Mouse (Mus musculus) frontal cortex, postnatal 36 days (tissue): ENCODE results near the gene Chd4.
A peak's percentile ranks its signal among the peaks of the same experiment; 100 is the strongest.
"Not testable (repeated sequence)": the region's sequence is repeated elsewhere in the genome, so short reads cannot be mapped to it uniquely, and the experiment has no call there.

Source experiments
- DNase-seq, 2 experiments: peaks; one replicate each; pipeline ENCODE4 v3.0.0; 2022; ENCODE audit warnings: low spot score in 2 of 2

The Chd4 gene

GRCm38 (mm10) chr6:125095391-125096278 is at the start of gene Chd4:
Gene Chd4, plus strand, starts transcription at chr6:125095981.
- peak; percentile 87 to 92 for DNase-seq

- peak; percentile 71 to 75 for DNase-seq
Observed at GRCm38 (mm10) chr6:125046691-125047090, 49.1 kb upstream of the Chd4 start.

DNA sequence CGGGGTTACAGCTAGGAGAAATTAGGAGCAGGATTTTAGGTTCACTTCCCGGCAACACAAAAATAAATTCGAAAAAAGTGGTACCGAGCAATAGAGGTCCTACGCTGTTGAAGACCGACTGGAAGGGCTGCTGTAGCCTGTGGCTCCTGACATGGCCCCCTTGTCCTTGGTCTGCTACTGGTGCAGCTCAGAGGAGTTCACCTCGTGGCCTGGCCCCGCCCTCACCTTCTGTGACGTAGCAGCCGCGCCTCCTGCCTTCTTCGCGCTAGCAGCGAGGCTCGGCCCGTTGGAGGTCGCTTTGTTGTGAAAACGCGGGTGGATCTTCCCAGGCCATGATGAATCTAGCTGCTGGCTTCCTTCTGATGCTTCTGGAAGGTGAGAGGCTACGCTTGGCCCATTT is 46.1 kb upstream of the Chd4 start, which contains the start of gene Acrbp:
Acrbp (plus strand) TSS at position 12 of the 400 bp plus-strand sequence.
- no peak for DNase-seq

DNA sequence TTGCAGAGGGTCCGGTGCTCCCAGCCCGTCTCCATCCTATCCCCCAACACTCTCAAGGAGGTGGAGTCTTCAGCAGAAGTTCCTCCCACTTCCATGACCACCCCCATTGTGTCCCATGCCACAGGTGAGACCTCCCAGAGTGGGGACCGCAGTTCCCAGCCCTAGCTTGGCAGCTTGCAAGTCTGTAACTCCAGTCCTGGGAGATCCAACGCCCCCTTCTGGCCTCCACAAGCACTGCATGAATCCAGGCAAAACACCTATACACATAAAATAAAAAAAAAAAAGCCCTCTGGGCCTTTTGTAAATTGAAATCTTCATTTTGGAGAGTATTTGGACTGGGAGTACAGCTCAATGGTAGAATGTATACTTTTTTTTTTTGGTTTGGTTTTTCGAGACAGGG is 44.5 kb upstream of the Chd4 start:
- DNase-seq, result no peak

GRCm38 (mm10) chr6:125061493-125061892 is 34.3 kb upstream of the Chd4 start:
- no peak for DNase-seq

- no peak for DNase-seq
Observed at GRCm38 (mm10) chr6:125062511-125062910, 33.3 kb upstream of the Chd4 start.

- DNase-seq, result no peak
Observed at GRCm38 (mm10) chr6:125063906-125064305, 31.9 kb upstream of the Chd4 start.

DNA sequence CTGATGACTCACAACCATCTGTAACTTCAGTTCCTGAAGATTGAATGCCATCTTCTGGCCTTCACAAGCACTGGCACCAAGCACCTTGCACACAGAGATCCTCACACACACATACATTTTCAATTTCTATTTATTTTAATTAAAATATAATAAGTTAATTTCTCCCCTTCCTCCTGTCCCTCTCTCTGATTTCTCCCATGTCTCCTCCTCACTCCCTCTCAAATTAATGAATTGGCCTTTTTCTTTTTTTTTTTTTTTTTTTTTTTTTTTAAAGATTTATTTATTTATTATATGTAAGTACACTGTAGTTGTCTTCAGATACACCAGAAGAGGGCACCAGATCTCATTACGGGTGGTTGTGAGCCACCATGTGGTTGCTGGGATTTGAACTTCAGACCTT is 30.6 kb upstream of the Chd4 start:
- DNase-seq, result not testable (repeated sequence)

GRCm38 (mm10) chr6:125067571-125067995 is 28.2 kb upstream of the Chd4 start, which contains the start of gene Lpar5:
Gene Lpar5, plus strand, starts transcription at chr6:125067920.
- no peak for DNase-seq

- no peak for DNase-seq
Observed at GRCm38 (mm10) chr6:125071170-125071895, 24.4 kb upstream of the Chd4 start.

DNA sequence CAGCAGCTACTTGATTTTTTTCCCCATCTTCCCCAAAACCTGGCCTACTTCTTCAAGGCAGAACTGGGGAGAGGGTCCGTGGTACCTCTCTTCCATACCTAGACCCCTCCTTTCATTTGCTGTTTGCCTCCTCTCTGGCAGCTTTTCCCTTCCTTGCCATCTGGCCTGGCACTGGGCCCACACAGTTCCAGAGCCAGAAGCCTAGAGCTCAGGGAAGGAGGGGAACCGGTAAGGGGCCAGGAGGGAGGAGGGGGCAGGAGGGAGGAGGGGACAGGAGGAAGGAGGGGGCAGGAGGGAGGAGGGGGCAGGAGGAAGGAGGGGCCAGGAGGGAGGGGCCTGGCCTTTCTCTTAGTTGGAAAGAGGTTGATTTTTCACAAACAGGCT is 23.9 kb upstream of the Chd4 start:
- peak in 1 of 2 experiments; percentile 62 for DNase-seq

DNA sequence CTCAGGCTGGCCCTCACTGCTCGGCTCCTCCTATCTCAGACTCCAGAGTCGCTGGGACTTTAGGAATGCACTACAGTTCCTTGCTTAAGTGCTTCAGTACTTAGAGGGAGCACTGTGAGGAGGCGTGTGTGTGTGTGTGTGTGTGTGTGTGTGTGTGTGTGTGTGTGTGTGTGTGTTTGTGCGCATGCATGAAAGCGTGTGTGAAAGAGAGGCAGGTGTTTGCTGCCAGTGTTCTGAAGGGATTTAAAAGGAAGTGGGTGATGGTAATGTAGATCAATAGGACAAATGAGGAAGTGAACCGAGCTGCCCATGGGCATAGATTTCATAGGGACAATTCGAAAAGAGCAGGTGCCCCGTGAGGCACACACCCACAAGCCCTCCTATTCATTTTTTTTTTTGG is 22.0 kb upstream of the Chd4 start:
- no peak for DNase-seq

- DNase-seq, result no peak
Observed at GRCm38 (mm10) chr6:125081394-125081793, 14.4 kb upstream of the Chd4 start.

DNA sequence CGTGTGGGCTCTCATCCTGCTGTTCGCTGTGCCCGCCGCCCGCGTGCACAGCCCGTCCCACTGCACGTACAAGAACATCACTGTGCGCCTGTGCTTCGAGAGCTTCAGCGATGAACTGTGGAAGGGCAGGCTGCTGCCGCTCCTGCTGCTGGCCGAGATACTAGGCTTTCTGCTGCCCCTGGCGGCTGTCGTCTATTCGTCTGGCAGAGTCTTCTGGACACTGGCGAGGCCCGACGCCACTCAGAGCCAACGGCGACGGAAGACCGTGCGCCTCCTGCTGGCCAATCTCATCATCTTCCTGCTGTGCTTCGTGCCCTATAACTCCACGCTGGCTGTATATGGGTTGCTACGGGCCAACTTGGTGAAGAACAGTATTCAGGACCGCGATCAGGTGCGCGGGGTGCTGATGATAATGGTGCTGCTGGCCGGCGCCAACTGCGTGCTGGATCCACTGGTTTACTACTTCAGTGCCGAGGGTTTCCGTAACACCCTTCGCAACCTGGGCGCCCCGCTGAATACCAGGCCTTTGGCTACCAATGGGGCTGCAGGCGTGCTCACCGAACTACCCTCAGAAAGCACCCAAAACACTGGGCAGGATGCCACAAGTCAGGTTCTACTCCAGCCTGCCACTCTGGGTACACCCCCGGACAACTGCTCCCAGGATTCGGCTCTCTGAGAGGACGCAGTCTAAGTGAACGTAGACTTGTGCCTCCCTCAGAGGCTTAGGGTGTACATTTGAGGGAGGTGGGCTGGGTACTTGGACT is 13.8 kb upstream of the Chd4 start:
- DNase-seq, result peak; percentile 59 to 84

DNA sequence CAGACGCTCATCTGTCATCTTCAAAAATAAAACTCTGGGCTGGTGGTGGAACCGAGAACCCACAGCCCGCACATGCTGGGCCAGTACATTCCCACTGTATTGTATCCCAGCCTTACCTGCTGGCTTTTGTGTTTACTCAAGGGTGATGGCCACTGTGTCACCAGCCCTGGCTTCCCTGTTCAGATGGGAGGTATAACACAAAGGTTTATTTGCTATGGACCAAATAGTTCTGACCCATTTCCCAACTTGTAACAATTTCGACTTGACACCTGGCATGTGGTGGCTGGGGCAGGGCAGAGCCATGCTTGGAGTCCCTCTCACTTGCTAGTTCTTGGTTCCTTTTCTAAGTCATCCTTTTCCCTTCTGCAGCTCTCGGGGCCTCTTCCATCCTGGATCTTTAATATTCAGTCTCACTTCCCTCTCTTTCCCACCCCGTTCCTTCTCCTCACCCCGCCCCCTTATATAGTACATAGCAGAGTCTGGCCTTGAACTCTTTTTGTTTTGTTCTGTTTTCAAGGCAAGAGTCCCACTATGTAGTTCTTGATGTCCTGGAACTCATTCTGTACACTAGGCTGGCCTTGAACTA is 12.9 kb upstream of the Chd4 start:
- no peak for DNase-seq

GRCm38 (mm10) chr6:125084424-125084823 is 11.4 kb upstream of the Chd4 start:
- DNase-seq, result peak; percentile 57 to 77

- no peak for DNase-seq
Observed at GRCm38 (mm10) chr6:125087937-125088336, 7.8 kb upstream of the Chd4 start.

GRCm38 (mm10) chr6:125088561-125089321 is 7.0 kb upstream of the Chd4 start:
- DNase-seq, result peak; percentile 51 to 69

GRCm38 (mm10) chr6:125089521-125090321 is 6.1 kb upstream of the Chd4 start:
- DNase-seq, result peak; percentile 74 to 87
